In genomic region chr4:32466031-32466430, GRCm38 (mm10) we compare ENCODE assay signal across 21 mouse cellular contexts.
DNase-seq lines count a peak whose midpoint lies in the region; ATAC-seq and TF ChIP-seq lines count a peak whose summit lies in the region.
"Had no signal": no experiment of that assay in that cellular context is flagged by ENCODE, and none has a peak within 500 bp of the region (broad histone marks: within the 10 kb centered on the region; RNA-seq: fewer than 3 reads in every experiment).

No protein-coding gene starts in this region.

- no peak overlapping the region for H3K4me3 ChIP-seq in embryonic fibroblast, embryonic 13.5 days (ENCODE audit: insufficient read depth, low read length)
- H3K4me3 ChIP-seq in midbrain, embryonic 11.5 days (ENCODE audit: low read depth, low read length) = no peak overlapping the region
- no peak overlapping the region for H3K4me3 ChIP-seq in forebrain, embryonic 11.5 days (ENCODE audit: low read depth, low read length)
- H3K4me3 ChIP-seq: embryonic facial prominence, embryonic 15.5 days; forebrain, embryonic 13.5 days; heart, embryonic 10.5 days; hindbrain, embryonic 15.5 days; left cerebral cortex, adult 2 months; limb, embryonic 10.5 days had no signal

- H3K9ac ChIP-seq in midbrain, embryonic 11.5 days (ENCODE audit: low read length) = no peak overlapping the region
- no peak overlapping the region for H3K9ac ChIP-seq in forebrain, embryonic 11.5 days (ENCODE audit: low read length)
- H3K9ac ChIP-seq: embryonic facial prominence, embryonic 15.5 days; forebrain, embryonic 13.5 days; hindbrain, embryonic 15.5 days; liver, postnatal 0 days had no signal

- no peaks in the 10 kb centered on the region for H3K27me3 ChIP-seq in midbrain, embryonic 11.5 days (ENCODE audit: control insufficient read depth, insufficient read depth, low read length)
- no peaks in the 10 kb centered on the region for H3K27me3 ChIP-seq in forebrain, embryonic 11.5 days (ENCODE audit: control insufficient read depth, insufficient read depth, low read length)
- H3K27me3 ChIP-seq: embryonic facial prominence, embryonic 15.5 days; forebrain, embryonic 13.5 days; hindbrain, embryonic 15.5 days had no signal

- H3K4me1 ChIP-seq in embryonic fibroblast, embryonic 13.5 days (ENCODE audit: control insufficient read depth, insufficient read depth, low read length) = peaks cover 9% of the 10 kb centered on the region; the same call in 1 of the 2 replicates
- no peaks in the 10 kb centered on the region for H3K4me1 ChIP-seq in midbrain, embryonic 11.5 days (ENCODE audit: control insufficient read depth, insufficient read depth, low read length)
- H3K4me1 ChIP-seq in forebrain, embryonic 11.5 days (replicated peaks; ENCODE audit: control insufficient read depth, insufficient read depth, low read length) = no peaks in the 10 kb centered on the region
- H3K4me1 ChIP-seq: embryonic facial prominence, embryonic 15.5 days; forebrain, embryonic 13.5 days; hindbrain, embryonic 15.5 days; limb, embryonic 10.5 days had no signal

- no peak for ATAC-seq in midbrain, embryonic 11.5 days (ENCODE audit: low FRiP score)
- no peak for ATAC-seq in forebrain, embryonic 11.5 days (replicated peaks; ENCODE audit: low FRiP score)
- ATAC-seq: forebrain, embryonic 13.5 days; intestine, embryonic 16.5 days; liver, postnatal 0 days had no signal

- TF ChIP-seq CTCF in embryonic fibroblast, embryonic 13.5 days (IDR thresholded peaks at IDR 0.05; ENCODE audit: borderline replicate concordance, insufficient read depth, low read length) = no peak

- no peak for TF ChIP-seq POLR2A in embryonic fibroblast, embryonic 13.5 days (IDR thresholded peaks at IDR 0.05; ENCODE audit: low read depth, low read length)

- 87% methylated on average over 8 of the region's 8 CpGs for WGBS in midbrain, embryonic 11.5 days
- 91% methylated on average over 8 of the region's 8 CpGs for WGBS in forebrain, embryonic 11.5 days

- peaks cover 6% of the 10 kb centered on the region for H3K9me3 ChIP-seq in midbrain, embryonic 11.5 days (ENCODE audit: control insufficient read depth, low read length)
- no peaks in the 10 kb centered on the region for H3K9me3 ChIP-seq in forebrain, embryonic 11.5 days (ENCODE audit: control insufficient read depth, low read length)
- H3K9me3 ChIP-seq: embryonic facial prominence, embryonic 15.5 days; heart, embryonic 10.5 days; hindbrain, embryonic 15.5 days; limb, embryonic 10.5 days had no signal

- H3K36me3 ChIP-seq in midbrain, embryonic 11.5 days (ENCODE audit: control insufficient read depth, insufficient read depth, low read length) = no peaks in the 10 kb centered on the region
- no peaks in the 10 kb centered on the region for H3K36me3 ChIP-seq in forebrain, embryonic 11.5 days (ENCODE audit: control insufficient read depth, insufficient read depth, low read length)
- H3K36me3 ChIP-seq: hindbrain, embryonic 15.5 days had no signal

- H3K4me2 ChIP-seq in midbrain, embryonic 11.5 days = no peak overlapping the region
- no peak overlapping the region for H3K4me2 ChIP-seq in forebrain, embryonic 11.5 days (ENCODE audit: low read depth, low read length, severe bottlenecking)
- H3K4me2 ChIP-seq: embryonic facial prominence, embryonic 15.5 days; forebrain, embryonic 13.5 days; hindbrain, embryonic 15.5 days had no signal

- H3K27ac ChIP-seq in embryonic fibroblast, embryonic 13.5 days (ENCODE audit: insufficient read depth, low read length) = peak overlapping the region; percentile 14; the same call in 1 of the 2 replicates
- H3K27ac ChIP-seq in midbrain, embryonic 11.5 days (ENCODE audit: low read depth, low read length) = no peak overlapping the region
- H3K27ac ChIP-seq in forebrain, embryonic 11.5 days (ENCODE audit: low read depth, low read length) = no peak overlapping the region
- H3K27ac ChIP-seq: embryonic facial prominence, embryonic 15.5 days; forebrain, embryonic 13.5 days; heart, embryonic 10.5 days; hindbrain, embryonic 15.5 days; left cerebral cortex, adult 2 months; limb, embryonic 10.5 days had no signal

- DNase-seq in gastrocnemius, adult 18-20 months (ENCODE audit: low spot score) = peak; percentile 7
- no peak for DNase-seq in gastrocnemius, postnatal 10 days
- DNase-seq in urinary bladder, postnatal 14 days (ENCODE audit: low spot score) = peak; percentile 18
- no peak for DNase-seq in urinary bladder, adult 2 months (ENCODE audit: low spot score)
- DNase-seq in skeletal muscle tissue, adult 2 months (ENCODE audit: low read depth, low spot score) = peak; percentile 12
- DNase-seq in midbrain, embryonic 11.5 days (ENCODE audit: low spot score, missing footprints) = no peak
- DNase-seq in forebrain, embryonic 11.5 days (ENCODE audit: low spot score) = no peak
- DNase-seq: cerebellum, adult 9-11 months; kidney, postnatal 4 days; layer of hippocampus, adult 9-11 months; liver, postnatal 0 days; midbrain, embryonic 14.5 days; thymus, postnatal 14 days had no signal

Comparison
In these comparisons a context has a peak if more than half of its experiments do, and no peak if none do; other contexts are left out.
1. DNase-seq: peak in gastrocnemius, adult 18-20 months (single experiment), urinary bladder, postnatal 14 days (single experiment) and skeletal muscle tissue, adult 2 months (single experiment); none in gastrocnemius, postnatal 10 days (single experiment), urinary bladder, adult 2 months (single experiment), midbrain, embryonic 11.5 days (single experiment) and forebrain, embryonic 11.5 days (single experiment).